ENCODE assay signal across 38 mouse cellular contexts in genomic region chr7:24841009-24841408, GRCm38 (mm10). TPM values are rescaled to one million over a fixed set of nuclear protein-coding genes. Genes with fewer than 3 reads are reported as not detected.
"Had no signal": no experiment of that assay in that cellular context is flagged by ENCODE, and none has a peak within 500 bp of the region (broad histone marks: within the 10 kb centered on the region; RNA-seq: fewer than 3 reads in every experiment).

No protein-coding gene starts in this region.

- H3K27ac ChIP-seq: heart, embryonic 10.5 days; hindbrain, embryonic 13.5 days; hindbrain, embryonic 15.5 days; hindbrain, postnatal 0 days; left cerebral cortex, adult 2 months; limb, embryonic 10.5 days; limb, embryonic 12.5 days; liver, embryonic 14.5 days had no signal

- ATAC-seq: hindbrain, postnatal 0 days; intestine, postnatal 0 days had no signal

- H3K9me3 ChIP-seq: heart, embryonic 10.5 days; heart, embryonic 12.5 days; hindbrain, embryonic 13.5 days; hindbrain, embryonic 15.5 days; limb, embryonic 10.5 days; limb, embryonic 12.5 days had no signal

- DNase-seq: gastrocnemius, postnatal 14 days; gastrocnemius, postnatal 36 days; heart, adult 18-20 months; heart, postnatal 10 days; heart, postnatal 36 days; kidney, adult 18-20 months; kidney, adult 8-10 months; kidney, postnatal 10 days; kidney, postnatal 25 days; kidney, postnatal 4 days; liver had no signal

- H3K4me2 ChIP-seq: heart, embryonic 12.5 days; hindbrain, embryonic 13.5 days; hindbrain, embryonic 15.5 days; limb, embryonic 12.5 days had no signal

- H3K27me3 ChIP-seq: heart, embryonic 12.5 days; hindbrain, embryonic 13.5 days; hindbrain, embryonic 15.5 days; limb, embryonic 12.5 days had no signal

- H3K9ac ChIP-seq: heart, embryonic 12.5 days; hindbrain, embryonic 13.5 days; hindbrain, embryonic 15.5 days; limb, embryonic 12.5 days; liver, embryonic 14.5 days had no signal

- H3K36me3 ChIP-seq: heart, embryonic 10.5 days; heart, embryonic 12.5 days; hindbrain, embryonic 13.5 days; hindbrain, embryonic 15.5 days; limb, embryonic 10.5 days; limb, embryonic 12.5 days had no signal

- H3K4me1 ChIP-seq: hindbrain, embryonic 13.5 days; hindbrain, embryonic 15.5 days had no signal

- H3K4me3 ChIP-seq: heart, embryonic 10.5 days; heart, embryonic 12.5 days; hindbrain, embryonic 13.5 days; hindbrain, embryonic 15.5 days; left cerebral cortex, adult 2 months; limb, embryonic 10.5 days; limb, embryonic 12.5 days had no signal

RNA-seq across cellular contexts. Expression of gene Gm9844, which starts 21.0 kb away (rescaled TPM):
- total RNA-seq: gastrocnemius, adult 18-20 months; gastrocnemius, adult 8-10 months; gastrocnemius, postnatal 36 days; heart, adult 18-20 months; heart, adult 8-10 months; heart, postnatal 36 days; layer of hippocampus, adult 8-10 months; left cerebral cortex, postnatal 14 days had no signal

RNA-seq across cellular contexts. Expression of gene Lypd4, which starts 28.7 kb away (rescaled TPM):
- total RNA-seq: gastrocnemius, adult 18-20 months; gastrocnemius, adult 8-10 months; gastrocnemius, postnatal 14 days; gastrocnemius, postnatal 36 days; heart, adult 18-20 months; heart, adult 8-10 months; heart, postnatal 10 days; heart, postnatal 36 days; hematopoietic stem cell, adult 5-6 weeks; hindbrain, postnatal 0 days; layer of hippocampus, adult 8-10 months; layer of hippocampus, postnatal 10 days; layer of hippocampus, postnatal 25 days; left cerebral cortex, adult 2 months; left cerebral cortex, postnatal 14 days; left cerebral cortex, postnatal 36 days had no signal
- polyA plus RNA-seq: heart, embryonic 10.5 days; heart, embryonic 12.5 days; heart, embryonic 14.5 days; heart, embryonic 16.5 days; hindbrain, embryonic 11.5 days; hindbrain, embryonic 13.5 days; hindbrain, embryonic 15.5 days; hindbrain, postnatal 0 days; intestine, embryonic 14.5 days; intestine, postnatal 0 days; kidney, embryonic 14.5 days; kidney, embryonic 16.5 days; limb, embryonic 10.5 days; limb, embryonic 12.5 days; limb, embryonic 14.5 days; liver, embryonic 14.5 days; liver, embryonic 16.5 days had no signal

RNA-seq across cellular contexts. Expression of gene Dmrtc2, which starts 28.8 kb away (rescaled TPM):
- total RNA-seq: gastrocnemius, adult 18-20 months; gastrocnemius, adult 8-10 months; gastrocnemius, postnatal 14 days; gastrocnemius, postnatal 36 days; heart, adult 18-20 months; heart, adult 8-10 months; heart, postnatal 10 days; heart, postnatal 36 days; hematopoietic stem cell, adult 5-6 weeks; hindbrain, postnatal 0 days; layer of hippocampus, adult 8-10 months; layer of hippocampus, postnatal 25 days; left cerebral cortex, adult 2 months; left cerebral cortex, postnatal 14 days; left cerebral cortex, postnatal 36 days had no signal
- polyA plus RNA-seq: heart, embryonic 10.5 days; heart, embryonic 12.5 days; heart, embryonic 14.5 days; heart, embryonic 16.5 days; intestine, embryonic 14.5 days; intestine, postnatal 0 days; kidney, embryonic 14.5 days; kidney, embryonic 16.5 days; limb, embryonic 10.5 days; limb, embryonic 12.5 days; liver, embryonic 14.5 days; liver, embryonic 16.5 days had no signal

RNA-seq across cellular contexts. Expression of gene Cd79a, which starts 56.2 kb away (rescaled TPM):
- total RNA-seq: hematopoietic stem cell, adult 5-6 weeks; layer of hippocampus, postnatal 10 days had no signal
- polyA plus RNA-seq: heart, embryonic 14.5 days had no signal
